Mouse (Mus musculus): ENCODE measurements around the gene Btn1a1.

Btn1a1 gene

DNA sequence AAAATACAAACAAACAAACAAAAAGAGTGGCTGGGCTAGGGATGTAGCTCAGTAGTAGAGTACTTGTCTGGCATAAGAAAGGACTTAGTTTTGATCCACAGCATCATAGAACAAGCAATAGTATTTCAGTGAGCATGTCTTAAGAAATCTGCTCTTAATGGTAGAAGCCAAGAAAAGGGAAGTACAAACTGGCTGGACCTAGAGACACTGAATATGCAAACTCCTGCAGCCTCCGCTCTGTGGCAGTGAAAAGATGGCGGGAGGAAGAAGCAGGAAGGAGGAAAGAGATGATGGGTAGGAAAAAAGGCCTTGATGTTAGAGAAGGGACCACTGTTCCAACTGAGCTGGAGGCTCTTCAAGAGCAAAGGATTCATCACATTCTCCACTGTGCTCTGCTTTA is 17.5 kb upstream of the Btn1a1 start:
- DNase-seq = no peak

DNA sequence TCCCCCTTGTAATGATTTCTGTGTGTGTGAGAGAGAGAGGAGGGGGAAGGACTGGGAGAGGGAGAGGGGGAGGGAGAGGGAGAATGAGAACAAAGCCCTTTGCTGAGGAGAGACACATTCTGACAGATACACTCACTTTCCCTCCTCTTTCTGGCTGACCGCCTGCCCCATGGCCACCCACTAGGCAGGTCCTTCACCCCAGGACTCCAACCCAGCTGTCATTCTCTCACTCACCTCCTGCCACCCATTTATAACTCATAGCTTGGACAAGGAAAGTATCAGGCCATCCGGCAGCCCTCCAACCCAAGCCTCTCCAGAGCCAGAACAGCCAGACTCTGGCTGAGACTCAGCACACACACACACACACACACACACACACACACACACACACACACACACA is 10.0 kb upstream of the Btn1a1 start:
- DNase-seq = no peak

DNA sequence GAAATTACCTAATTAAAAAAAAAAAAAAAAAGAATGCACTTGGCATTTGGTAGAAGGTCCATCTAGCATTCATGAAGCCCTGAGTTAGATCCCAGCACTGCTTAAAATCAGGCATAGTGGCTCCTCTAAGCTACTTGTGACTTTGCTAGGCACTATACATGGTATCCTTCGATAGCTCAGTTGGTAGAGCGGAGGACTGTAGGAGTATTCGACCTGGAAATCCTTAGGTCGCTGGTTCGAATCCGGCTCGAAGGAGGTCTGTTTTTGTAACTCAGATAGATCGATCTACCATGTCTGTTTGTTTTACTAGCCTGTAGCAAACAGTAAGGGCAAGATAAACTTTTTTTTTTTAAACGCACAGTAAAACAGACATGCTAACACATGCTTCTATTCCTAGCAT is 1.2 kb upstream of the Btn1a1 start:
- DNase-seq = peak; percentile 38

DNA sequence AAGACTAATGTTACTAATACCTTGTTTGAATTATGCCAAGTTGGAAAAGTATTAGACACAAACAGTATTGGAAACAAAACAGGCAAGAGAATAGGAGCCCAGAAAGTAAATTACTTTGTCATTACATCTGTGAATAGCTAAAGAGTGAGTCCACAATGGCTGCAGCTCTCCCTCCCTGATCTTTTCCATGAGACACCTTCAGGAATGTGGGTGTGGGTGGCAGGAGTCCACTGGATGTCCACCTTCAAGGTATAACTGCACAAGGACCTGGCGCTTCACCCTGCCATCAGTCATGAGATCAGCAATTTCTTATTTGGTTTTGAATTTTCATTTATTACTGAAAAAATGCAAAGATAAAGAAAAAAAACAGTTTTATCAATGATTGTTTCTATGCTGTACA is 605 bp upstream of the Btn1a1 start:
- no peak for DNase-seq

- DNase-seq = no peak
Measured at GRCm38 (mm10) chr13:23464841-23465366, 797 bp downstream of the Btn1a1 start.

DNA sequence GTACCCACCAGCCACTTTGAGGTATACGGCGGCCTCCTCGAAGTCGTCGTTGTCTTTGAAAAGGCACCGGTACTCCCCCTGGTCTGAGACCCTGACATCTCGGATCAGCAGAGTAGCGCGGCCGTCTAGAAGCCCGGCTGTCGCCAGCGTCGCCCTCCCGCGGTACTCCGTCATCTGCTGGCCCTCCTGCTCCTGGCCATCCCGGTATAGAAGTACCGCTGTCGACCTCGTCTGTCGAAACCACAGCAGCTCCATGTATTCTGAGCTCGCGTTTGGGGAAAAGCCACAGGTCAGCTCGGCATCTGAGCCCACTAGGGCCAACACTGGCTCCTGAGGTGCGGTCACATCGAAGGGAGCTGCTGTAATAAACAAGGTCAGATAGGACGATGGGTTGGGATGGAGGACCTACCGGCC is 1.5 kb downstream of the Btn1a1 start:
- peak; percentile 35 for DNase-seq

- peak; percentile 80 for DNase-seq
Measured at GRCm38 (mm10) chr13:23463381-23464223, 2.1 kb downstream of the Btn1a1 start.

GRCm38 (mm10) chr13:23462669-23463068 is 3.0 kb downstream of the Btn1a1 start:
- no peak for DNase-seq

- no peak for DNase-seq
Measured at GRCm38 (mm10) chr13:23462063-23462462, 3.6 kb downstream of the Btn1a1 start.

- DNase-seq = no peak
Measured at GRCm38 (mm10) chr13:23459264-23459846, 6.3 kb downstream of the Btn1a1 start.

GRCm38 (mm10) chr13:23453926-23454325 is 11.8 kb downstream of the Btn1a1 start:
- no peak for DNase-seq

- peak; percentile 73 for DNase-seq
Measured at GRCm38 (mm10) chr13:23453362-23453862, 12.3 kb downstream of the Btn1a1 start.

DNA sequence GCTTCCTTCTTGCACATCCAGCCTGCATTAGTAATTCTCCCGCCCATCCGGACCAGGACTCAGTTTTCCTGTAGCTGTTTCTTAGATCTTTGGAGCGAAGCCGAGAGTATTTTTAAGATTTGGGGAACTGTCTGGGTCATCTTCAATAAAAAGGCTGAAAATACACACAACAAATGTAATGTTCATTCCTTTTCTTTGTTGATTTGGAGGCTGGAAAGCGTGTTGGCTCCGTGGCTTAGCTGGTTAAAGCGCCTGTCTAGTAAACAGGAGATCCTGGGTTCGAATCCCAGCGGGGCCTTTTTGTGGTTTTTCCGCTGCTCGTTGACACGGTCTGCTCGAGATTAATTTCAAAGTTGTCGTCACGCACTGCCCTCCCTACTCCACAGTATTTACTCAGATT is 15.3 kb downstream of the Btn1a1 start:
- peak; percentile 84 for DNase-seq

DNA sequence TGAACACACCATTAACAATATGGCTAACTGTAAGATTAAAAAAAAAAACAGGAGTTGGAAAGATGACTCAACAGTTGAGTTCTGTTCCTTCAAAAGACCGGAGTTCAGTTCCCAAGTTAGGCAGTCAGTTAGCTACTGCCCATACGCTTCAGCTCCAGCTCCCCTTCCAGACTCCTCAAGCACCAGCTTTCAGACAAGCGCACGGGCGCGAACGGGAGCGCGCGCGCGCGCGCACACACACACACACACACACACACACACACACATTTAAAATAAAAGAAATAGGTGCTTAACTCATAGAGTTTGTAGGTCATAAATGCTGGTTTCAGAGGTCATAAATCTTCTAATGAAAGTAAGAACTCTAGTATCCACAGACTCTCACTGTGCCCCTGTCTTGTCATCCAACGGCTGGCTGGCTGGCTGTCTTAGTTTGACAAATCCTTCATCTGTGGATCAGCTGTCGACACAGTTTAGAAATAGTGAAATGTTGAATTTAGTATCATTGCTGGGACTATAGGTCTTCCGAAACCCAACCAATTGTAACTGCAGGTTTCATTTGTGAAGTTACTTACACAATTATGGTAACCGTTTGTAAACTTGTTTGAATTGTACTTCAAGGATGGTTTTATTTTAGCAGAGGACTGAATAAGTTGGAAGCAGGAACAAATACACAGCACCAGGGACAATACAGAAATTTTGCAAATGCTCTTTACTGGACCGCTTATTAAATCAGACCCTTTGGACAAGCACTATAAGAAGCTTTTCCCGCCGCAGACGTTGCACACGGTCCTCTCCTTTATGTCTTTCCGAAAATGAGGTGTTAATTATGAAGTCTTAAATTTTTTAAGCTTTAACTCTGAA is 16.2 kb downstream of the Btn1a1 start:
- DNase-seq = peak; percentile 48

- no peak for DNase-seq
Measured at GRCm38 (mm10) chr13:23448758-23449157, 16.9 kb downstream of the Btn1a1 start.

DNA sequence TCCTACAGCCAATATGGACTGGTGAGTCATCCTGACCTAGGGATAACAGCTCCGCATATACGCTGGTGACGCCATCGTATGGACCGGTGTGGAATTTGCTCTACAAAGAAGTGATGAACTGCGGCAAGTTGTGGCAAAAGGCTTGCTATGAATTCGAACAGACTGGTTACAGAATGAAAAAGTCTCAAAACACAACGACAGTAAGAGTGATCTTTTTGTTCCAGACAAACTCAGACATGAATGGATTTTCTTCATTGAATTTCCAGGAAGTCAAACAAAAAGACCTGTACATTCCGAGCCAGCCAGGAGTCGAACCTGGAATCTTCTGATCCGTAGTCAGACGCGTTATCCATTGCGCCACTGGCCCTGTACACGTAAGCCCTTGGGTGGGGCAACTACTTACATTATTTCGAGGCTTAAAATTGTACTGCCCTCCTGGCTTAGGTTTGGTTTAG is 19.2 kb downstream of the Btn1a1 start:
- peak; percentile 82 for DNase-seq

GRCm38 (mm10) chr13:23445561-23446320 is 20.0 kb downstream of the Btn1a1 start:
- DNase-seq = peak; percentile 87

- no peak for DNase-seq
Measured at GRCm38 (mm10) chr13:23445156-23445555, 20.5 kb downstream of the Btn1a1 start.

DNA sequence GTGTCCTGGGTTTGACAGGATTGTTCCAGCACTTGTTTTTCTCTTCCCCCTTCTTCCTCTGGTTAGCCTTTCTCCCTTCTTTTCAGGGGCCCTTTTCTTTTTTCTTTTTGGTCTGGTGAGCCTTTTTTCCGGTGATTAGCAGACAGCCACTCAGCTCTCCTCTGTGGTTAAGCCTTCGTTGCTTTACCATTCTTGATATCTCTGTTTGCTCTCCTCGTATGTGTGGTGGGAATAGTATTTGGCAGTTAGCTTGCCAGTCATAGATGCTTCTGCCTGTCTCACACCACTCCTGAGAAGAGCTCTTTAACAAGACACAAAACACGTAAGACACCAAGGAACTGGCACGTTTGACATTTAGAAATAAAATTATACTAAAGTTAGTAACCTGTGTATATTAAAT is 21.2 kb downstream of the Btn1a1 start:
- no peak for DNase-seq

GRCm38 (mm10) chr13:23439901-23440300 is 25.8 kb downstream of the Btn1a1 start:
- no peak for DNase-seq

DNA sequence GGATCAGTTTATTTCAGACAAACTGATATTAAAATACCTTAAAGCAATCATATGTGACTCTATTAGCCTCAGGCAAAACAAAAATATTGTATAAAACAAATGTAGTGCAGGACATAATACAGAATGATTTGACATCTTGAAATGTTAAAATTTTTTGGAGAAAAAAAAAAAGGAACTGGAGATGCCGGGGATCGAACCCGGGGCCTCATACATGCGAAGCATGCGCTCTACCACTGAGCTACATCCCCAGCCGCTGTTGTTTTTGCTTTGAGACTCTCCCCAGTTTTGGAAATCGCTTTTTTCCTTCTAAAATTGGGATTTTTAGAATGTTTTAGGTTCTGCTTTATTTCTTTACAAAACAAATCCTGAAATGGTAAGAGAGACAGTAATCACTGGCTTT is 27.2 kb downstream of the Btn1a1 start:
- no peak for DNase-seq

- peak; percentile 85 for DNase-seq
Measured at GRCm38 (mm10) chr13:23437908-23438307, 27.8 kb downstream of the Btn1a1 start.
